Mouse (Mus musculus) cerebellum, postnatal 4 days (tissue): ENCODE data around the gene Mlycd.
A peak's percentile ranks its signal among the peaks of the same experiment; 100 is the strongest.

Experiments
- DNase-seq, 2 experiments: peaks; one replicate each; pipeline ENCODE4 v3.0.0; 2022; ENCODE audit warnings: low spot score in 2 of 2, mixed read lengths in 1 of 2

Mlycd gene

GRCm38 (mm10) chr8:119400904-119401303, 6.2 kb downstream of the Mlycd start:
- DNase-seq, result no peak

- no peak for DNase-seq
Observed at GRCm38 (mm10) chr8:119403912-119404311, 9.2 kb downstream of the Mlycd start.

- DNase-seq, result no peak
Observed at GRCm38 (mm10) chr8:119404648-119405047, 10.0 kb downstream of the Mlycd start.

- no peak for DNase-seq
Observed at GRCm38 (mm10) chr8:119408311-119408710, 13.6 kb downstream of the Mlycd start.

- DNase-seq, result no peak
Observed at GRCm38 (mm10) chr8:119412037-119412734, 17.5 kb downstream of the Mlycd start.

- peak; percentile 66 to 76 for DNase-seq
Observed at GRCm38 (mm10) chr8:119412735-119413498, 18.2 kb downstream of the Mlycd start.

GRCm38 (mm10) chr8:119413605-119414004, 18.9 kb downstream of the Mlycd start:
- no peak for DNase-seq

- no peak for DNase-seq
Observed at GRCm38 (mm10) chr8:119420318-119420717, 25.6 kb downstream of the Mlycd start.

GRCm38 (mm10) chr8:119421603-119422122, 27.0 kb downstream of the Mlycd start:
- no peak for DNase-seq

GRCm38 (mm10) chr8:119422123-119422711, 27.5 kb downstream of the Mlycd start:
- no peak for DNase-seq

- no peak for DNase-seq
Observed at GRCm38 (mm10) chr8:119423631-119424141, 29.0 kb downstream of the Mlycd start.

GRCm38 (mm10) chr8:119424199-119424733, 29.6 kb downstream of the Mlycd start:
- DNase-seq, result no peak

- no peak for DNase-seq
Observed at GRCm38 (mm10) chr8:119424740-119425139, 30.1 kb downstream of the Mlycd start.

- no peak for DNase-seq
Observed at GRCm38 (mm10) chr8:119425533-119425932, 30.9 kb downstream of the Mlycd start.

GRCm38 (mm10) chr8:119426069-119426735, 31.5 kb downstream of the Mlycd start:
- no peak for DNase-seq

- DNase-seq, result no peak
Observed at GRCm38 (mm10) chr8:119427634-119428349, 33.1 kb downstream of the Mlycd start.

- no peak for DNase-seq
Observed at GRCm38 (mm10) chr8:119428350-119428740, 33.7 kb downstream of the Mlycd start.

GRCm38 (mm10) chr8:119428766-119429327, 34.2 kb downstream of the Mlycd start:
- DNase-seq, result no peak

GRCm38 (mm10) chr8:119429552-119429951, 34.9 kb downstream of the Mlycd start:
- DNase-seq, result no peak

- no peak for DNase-seq
Observed at GRCm38 (mm10) chr8:119430250-119430649, 35.6 kb downstream of the Mlycd start.
